Mouse (Mus musculus): Measurements from ENCODE around the gene Zbtb7a.

DNA sequence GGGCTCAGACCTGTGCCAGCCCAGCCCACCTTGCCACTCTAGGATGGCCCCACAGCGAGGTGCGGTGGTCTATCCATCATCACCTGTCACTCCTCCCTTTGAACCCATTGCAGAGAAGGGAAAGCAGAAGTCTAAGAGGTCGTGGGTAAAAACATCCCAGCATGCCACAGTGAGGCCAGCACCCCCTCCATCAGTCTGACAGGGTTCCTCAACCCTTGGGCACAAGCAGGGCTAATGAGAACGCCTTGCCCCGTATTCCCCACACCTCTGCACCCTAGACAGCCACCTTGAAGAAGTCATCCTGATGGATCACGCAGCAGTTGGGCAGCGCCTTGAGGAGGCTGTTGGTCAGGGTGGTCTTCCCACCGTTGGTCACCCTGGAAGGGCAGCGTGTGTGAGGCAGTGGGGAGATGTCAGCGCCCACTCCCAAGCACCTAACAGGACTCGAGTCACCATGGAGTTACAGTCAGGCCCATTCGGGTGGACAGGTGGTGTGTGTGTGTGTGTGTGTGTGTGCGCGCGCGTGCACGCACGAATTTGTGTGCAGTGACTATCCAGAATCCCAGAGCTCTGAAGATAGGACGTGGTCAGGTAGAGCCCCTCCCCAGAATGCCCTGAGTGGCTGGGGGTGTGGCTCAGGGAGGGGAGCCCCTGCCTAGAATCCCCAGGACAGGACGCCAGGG, 65.7 kb downstream of the Zbtb7a start:
- TF ChIP-seq CTCF (IDR thresholded peaks at IDR 0.05; ENCODE audit: low read depth): no peak
- TF ChIP-seq EP300 (optimal IDR thresholded peaks at IDR 0.05): no peak
